Mouse (Mus musculus) heart, embryonic 10.5 days (tissue): ENCODE measurements around the gene Efcab12. TPM values are rescaled to one million over a fixed set of nuclear protein-coding genes. Genes with fewer than 3 reads are reported as not detected.
A peak's percentile ranks its signal among the peaks of the same experiment; 100 is the strongest.

Experiments
- DNase-seq: peaks from one replicate; pipeline ENCODE4 v3.0.0-alpha.2; 2017; ENCODE audit warnings: low spot score
- H3K27ac ChIP-seq: fragments of 300-500 bp; sonication (generic); 2 replicates; pipeline ENCODE4 v1.5.1; 2016; ENCODE audit warnings: mild to moderate bottlenecking
- H3K27me3 ChIP-seq: fragments of 300-500 bp; sonication (generic); 2 replicates; pipeline ENCODE4 v1.6.1; 2016; ENCODE audit warnings: mild to moderate bottlenecking; ENCODE audit not compliant: poor library complexity, insufficient read depth, severe bottlenecking
- H3K36me3 ChIP-seq: fragments of 300-500 bp; sonication (generic); 2 replicates; pipeline ENCODE4 v1.6.1; 2016; ENCODE audit warnings: mild to moderate bottlenecking, moderate library complexity
- H3K4me1 ChIP-seq: fragments of 300-500 bp; sonication (generic); 2 replicates; pipeline ENCODE4 v1.6.1; 2016; ENCODE audit warnings: mild to moderate bottlenecking
- H3K4me3 ChIP-seq: fragments of 300-500 bp; sonication (generic); 2 replicates; pipeline ENCODE4 v1.5.1; 2016; ENCODE audit warnings: mild to moderate bottlenecking, moderate library complexity
- H3K9me3 ChIP-seq: fragments of 300-500 bp; sonication (generic); 2 replicates; pipeline ENCODE4 v1.6.1; 2016; ENCODE audit warnings: mild to moderate bottlenecking, moderate library complexity
- WGBS: fragments of 180-500 bp; shearing (Covaris S2); methylation state at CpG from one replicate; pipeline ENCODE4 v1.1.7; 2016; 5-methylcytosine and 5-hydroxymethylcytosine counted together
- microRNA-seq: library from miRNA; unstranded; fragments of <30 nt; microRNA quantifications from one replicate; pipeline ENCODE4, GENCODE M21; 2017
- polyA plus RNA-seq: library from polyadenylated mRNA; unstranded; fragments of >200 nt; fragmentation: Nextera tagmentation; extraction: Ambion mirVana; gene quantifications from 2 replicates; pipeline ENCODE4 v1.2.1, GENCODE M21; 2016

The Efcab12 gene
- polyA plus RNA-seq, 1 experiment from 2014 or later = 0.46 TPM

- 75% methylated on average over 6 of the region's 6 CpGs for WGBS
- Histone ChIP-seq H3K4me1 (peaks cover 32% of the 10 kb centered on the region), H3K27ac (no peak overlapping the region), H3K9me3 (no peaks in the 10 kb centered on the region), H3K36me3 (no peaks in the 10 kb centered on the region), H3K27me3 (no peaks in the 10 kb centered on the region), H3K4me3 (no peak overlapping the region)
- no peak for DNase-seq
Observed at GRCm38 (mm10) chr6:115772201-115772600, 66.0 kb downstream of the Efcab12 start.

- no peaks in the 10 kb centered on the region for H3K27me3 ChIP-seq
- no peak overlapping the region for H3K27ac ChIP-seq
- whole genome bisulfite sequencing = 53% methylated on average over 4 of the region's 4 CpGs
- no peaks in the 10 kb centered on the region for H3K36me3 ChIP-seq
- no peak for DNase-seq
- H3K4me3 ChIP-seq = no peak overlapping the region
- no peaks in the 10 kb centered on the region for H3K9me3 ChIP-seq
- H3K4me1 ChIP-seq = peaks cover 19% of the 10 kb centered on the region
Observed at GRCm38 (mm10) chr6:115770852-115771251, 67.4 kb downstream of the Efcab12 start.

GRCm38 (mm10) chr6:115770059-115770670 lies 68.0 kb downstream of the Efcab12 start:
- peaks cover 12% of the 10 kb centered on the region; the same call in 1 of the 2 replicates for H3K4me1 ChIP-seq
- 82% methylated on average over 17 of the region's 20 CpGs for WGBS

GRCm38 (mm10) chr6:115768207-115768606 lies 70.0 kb downstream of the Efcab12 start:
- Histone ChIP-seq H3K9me3 (no peaks in the 10 kb centered on the region), H3K4me1 (peaks cover 25% of the 10 kb centered on the region), H3K27ac (no peak overlapping the region; the same call in 1 of the 2 replicates), H3K4me3 (no peak overlapping the region), H3K36me3 (no peaks in the 10 kb centered on the region), H3K27me3 (no peaks in the 10 kb centered on the region)
- WGBS = 48% methylated on average over 4 of the region's 4 CpGs
- DNase-seq = no peak

More at GRCm38 (mm10) chr6:115770059-115770670, 68.0 kb downstream of the Efcab12 start:
- H3K27me3 ChIP-seq = no peaks in the 10 kb centered on the region
- H3K4me3 ChIP-seq = no peak overlapping the region
- DNase-seq = no peak
- H3K9me3 ChIP-seq = no peaks in the 10 kb centered on the region
- no peak overlapping the region for H3K27ac ChIP-seq
- no peaks in the 10 kb centered on the region for H3K36me3 ChIP-seq

- Histone ChIP-seq H3K4me1 (peaks cover 31% of the 10 kb centered on the region), H3K4me3 (no peak overlapping the region), H3K36me3 (no peaks in the 10 kb centered on the region), H3K27ac (no peak overlapping the region; the same call in 1 of the 2 replicates), H3K27me3 (no peaks in the 10 kb centered on the region), H3K9me3 (no peaks in the 10 kb centered on the region)
- DNase-seq = no peak
- 54% methylated on average over 9 of the region's 9 CpGs for WGBS
Observed at GRCm38 (mm10) chr6:115767357-115767756, 70.9 kb downstream of the Efcab12 start.

GRCm38 (mm10) chr6:115764179-115764578 lies 74.0 kb downstream of the Efcab12 start:
- H3K9me3 ChIP-seq = no peaks in the 10 kb centered on the region
- WGBS = 2% methylated on average over 7 of the region's 7 CpGs
- peaks cover 59% of the 10 kb centered on the region for H3K4me1 ChIP-seq
- DNase-seq = peak; percentile 96
- no peaks in the 10 kb centered on the region for H3K36me3 ChIP-seq
- H3K27me3 ChIP-seq = no peaks in the 10 kb centered on the region
- H3K27ac ChIP-seq = peak overlapping the region; percentile 87
- H3K4me3 ChIP-seq = 0 out of 2 replicates have a peak overlapping the region, but pooled peaks have one; percentile 19

- Histone ChIP-seq H3K36me3 (no peaks in the 10 kb centered on the region), H3K27me3 (no peaks in the 10 kb centered on the region), H3K4me1 (peaks cover 55% of the 10 kb centered on the region), H3K4me3 (peak within 1 kb of the TSS; percentile 35), H3K27ac (peak within 1 kb of the TSS; percentile 87), H3K9me3 (no peaks in the 10 kb centered on the region)
- 2% methylated on average over 9 of the region's 9 CpGs for WGBS
- DNase-seq = no peak
Observed at GRCm38 (mm10) chr6:115761995-115762756, 76.0 kb downstream of the Efcab12 start, which contains the start of gene Tmem40. Gene Tmem40 (minus strand): TSS chr6:115762410.

GRCm38 (mm10) chr6:115760982-115761381 lies 77.2 kb downstream of the Efcab12 start:
- no peak overlapping the region for H3K4me3 ChIP-seq
- H3K4me1 ChIP-seq = peaks cover 56% of the 10 kb centered on the region
- H3K9me3 ChIP-seq = no peaks in the 10 kb centered on the region
- WGBS = 36% methylated on average over 4 of the region's 4 CpGs
- H3K27me3 ChIP-seq = no peaks in the 10 kb centered on the region
- peak overlapping the region; percentile 80; the same call in 1 of the 2 replicates for H3K27ac ChIP-seq
- DNase-seq = no peak
- H3K36me3 ChIP-seq = no peaks in the 10 kb centered on the region

Small RNA genes lying within 50 kb of the gene (microRNA-seq; reads per million reads assigned to microRNA genes)
- not detected for gene Mir7660

Other genes with a start within 250 kb of the Efcab12 start
- 0.07 and 0.36 TPM in 2 replicates for gene Mkrn2os, start 245.8 kb downstream of the Efcab12 start, polyA plus RNA-seq
- 23.5 and 27.7 TPM in 2 replicates for gene Mkrn2, start 236.5 kb downstream of the Efcab12 start, polyA plus RNA-seq
- gene Raf1, start 161.8 kb downstream of the Efcab12 start, polyA plus RNA-seq = 94.0 and 101 TPM in 2 replicates
- 2.8 and 3.3 TPM in 2 replicates for gene Tmem40, start 76.0 kb downstream of the Efcab12 start, polyA plus RNA-seq
- 60.0 and 73.9 TPM in 2 replicates for gene Cand2, start 63.9 kb downstream of the Efcab12 start, polyA plus RNA-seq
- 1,266 and 1,290 TPM in 2 replicates for gene Rpl32, start 29.7 kb downstream of the Efcab12 start, polyA plus RNA-seq
- gene Mbd4, start 15.0 kb upstream of the Efcab12 start, polyA plus RNA-seq = 15.2 and 22.4 TPM in 2 replicates
- 27.0 and 31.3 TPM in 2 replicates for gene Ift122, start 15.1 kb upstream of the Efcab12 start, polyA plus RNA-seq
- gene Rho, start 93.3 kb upstream of the Efcab12 start, polyA plus RNA-seq = 0.28 TPM in 1 of 2 replicates, not detected in the other
- gene H1foo, start 106.5 kb upstream of the Efcab12 start, polyA plus RNA-seq = not detected in 2 replicates
- gene Plxnd1, start 156.6 kb upstream of the Efcab12 start, polyA plus RNA-seq = 42.9 and 61.7 TPM in 2 replicates